Mouse (Mus musculus) stomach, adult 2 months (tissue): ENCODE measurements around the gene H2-Q1. TPM values are rescaled to one million over a fixed set of nuclear protein-coding genes. Genes with fewer than 3 reads are reported as not detected.

Experiments used
- polyA plus RNA-seq: library from polyadenylated mRNA; depleted of rRNA; stranded (reverse); fragments of >200 nt; gene quantifications from 2 replicates; pipeline ENCODE4 v1.2.3, GENCODE M21; 2012; rRNA removed

The H2-Q1 gene
- 0.04 TPM in 1 of 2 replicates, not detected in the other for polyA plus RNA-seq

GRCm38 (mm10) chr17:35320327-35321081 is at the start of gene H2-Q1:
Gene H2-Q1, plus strand, starts transcription at chr17:35320405.

GRCm38 (mm10) chr17:35342071-35342671 is 22.0 kb downstream of the H2-Q1 start, which contains the start of gene H2-Q2:
Gene H2-Q2, plus strand, starts transcription at chr17:35342242.

Other genes with a start within 250 kb of the H2-Q1 start
- 99.6 and 112 TPM in 2 replicates for gene Ly6g6e, start 243.5 kb upstream of the H2-Q1 start, polyA plus RNA-seq
- gene Ly6g6d, start 242.3 kb upstream of the H2-Q1 start, polyA plus RNA-seq = 5.1 and 6.4 TPM in 2 replicates
- 1.2 and 2.0 TPM in 2 replicates for gene Ly6g6f, start 234.8 kb upstream of the H2-Q1 start, polyA plus RNA-seq
- gene Abhd16a, start 231.1 kb upstream of the H2-Q1 start, polyA plus RNA-seq = 88.7 and 152 TPM in 2 replicates
- 1.4 TPM in 1 of 2 replicates, not detected in the other for gene Ly6g5c, start 212.1 kb upstream of the H2-Q1 start, polyA plus RNA-seq
- gene Ly6g5b, start 205.0 kb upstream of the H2-Q1 start, polyA plus RNA-seq = 1.2 and 2.2 TPM in 2 replicates
- gene Gpank1, start 198.9 kb upstream of the H2-Q1 start, polyA plus RNA-seq = 9.3 and 11.8 TPM in 2 replicates
- gene Csnk2b, start 198.4 kb upstream of the H2-Q1 start, polyA plus RNA-seq = 258 and 301 TPM in 2 replicates
- 13.7 and 19.0 TPM in 2 replicates for gene D17H6S53E, start 194.0 kb upstream of the H2-Q1 start, polyA plus RNA-seq
- 0.08 and 0.20 TPM in 2 replicates for gene Apom, start 188.4 kb upstream of the H2-Q1 start, polyA plus RNA-seq
- gene Bag6, start 185.2 kb upstream of the H2-Q1 start, polyA plus RNA-seq = 92.9 and 94.1 TPM in 2 replicates
- 262 and 284 TPM in 2 replicates for gene Prrc2a, start 155.5 kb upstream of the H2-Q1 start, polyA plus RNA-seq
- 0.11 and 0.48 TPM in 2 replicates for gene Aif1, start 144.3 kb upstream of the H2-Q1 start, polyA plus RNA-seq
- gene Lst1, start 132.0 kb upstream of the H2-Q1 start, polyA plus RNA-seq = 3.7 and 6.5 TPM in 2 replicates
- gene Ltb, start 126.0 kb upstream of the H2-Q1 start, polyA plus RNA-seq = 1.5 and 5.7 TPM in 2 replicates
- gene Tnf, start 118.4 kb upstream of the H2-Q1 start, polyA plus RNA-seq = 0.24 and 0.42 TPM in 2 replicates
- 0.10 and 0.36 TPM in 2 replicates for gene Lta, start 115.1 kb upstream of the H2-Q1 start, polyA plus RNA-seq
- gene Gm16181, start 99.6 kb upstream of the H2-Q1 start, polyA plus RNA-seq = 0.42 TPM in 1 of 2 replicates, not detected in the other
- 1.3 and 1.7 TPM in 2 replicates for gene Atp6v1g2, start 86.7 kb upstream of the H2-Q1 start, polyA plus RNA-seq
- 15.7 and 37.5 TPM in 2 replicates for gene Nfkbil1, start 84.6 kb upstream of the H2-Q1 start, polyA plus RNA-seq
- gene Ddx39b, start 78.7 kb upstream of the H2-Q1 start, polyA plus RNA-seq = 74.9 and 91.6 TPM in 2 replicates
- gene H2-D1, start 57.7 kb upstream of the H2-Q1 start, polyA plus RNA-seq = 243 and 319 TPM in 2 replicates
- gene H2-Q2, start 21.8 kb downstream of the H2-Q1 start, polyA plus RNA-seq = 0.18 and 0.54 TPM in 2 replicates
- gene H2-Q4, start 59.2 kb downstream of the H2-Q1 start, polyA plus RNA-seq = 29.8 and 31.3 TPM in 2 replicates
- gene H2-Q6, start 104.4 kb downstream of the H2-Q1 start, polyA plus RNA-seq = 5.2 and 5.8 TPM in 2 replicates
- gene H2-Q7, start 118.8 kb downstream of the H2-Q1 start, polyA plus RNA-seq = 12.4 and 12.6 TPM in 2 replicates
- gene H2-Q10, start 149.7 kb downstream of the H2-Q1 start, polyA plus RNA-seq = 1.8 and 5.2 TPM in 2 replicates
- 0.09 TPM in 1 of 2 replicates, not detected in the other for gene Pou5f1, start 185.6 kb downstream of the H2-Q1 start, polyA plus RNA-seq
- gene Tcf19, start 196.4 kb downstream of the H2-Q1 start, polyA plus RNA-seq = 9.1 and 9.6 TPM in 2 replicates
- gene Cchcr1, start 196.7 kb downstream of the H2-Q1 start, polyA plus RNA-seq = 2.4 and 2.7 TPM in 2 replicates
- 8.3 and 21.8 TPM in 2 replicates for gene Psors1c2, start 212.8 kb downstream of the H2-Q1 start, polyA plus RNA-seq
- 28.3 and 67.5 TPM in 2 replicates for gene Cdsn, start 231.7 kb downstream of the H2-Q1 start, polyA plus RNA-seq
- 3.6 and 3.7 TPM in 2 replicates for gene 2300002M23Rik, start 247.0 kb downstream of the H2-Q1 start, polyA plus RNA-seq